Mouse (Mus musculus): ENCODE results near the gene Xrcc6.

DNA sequence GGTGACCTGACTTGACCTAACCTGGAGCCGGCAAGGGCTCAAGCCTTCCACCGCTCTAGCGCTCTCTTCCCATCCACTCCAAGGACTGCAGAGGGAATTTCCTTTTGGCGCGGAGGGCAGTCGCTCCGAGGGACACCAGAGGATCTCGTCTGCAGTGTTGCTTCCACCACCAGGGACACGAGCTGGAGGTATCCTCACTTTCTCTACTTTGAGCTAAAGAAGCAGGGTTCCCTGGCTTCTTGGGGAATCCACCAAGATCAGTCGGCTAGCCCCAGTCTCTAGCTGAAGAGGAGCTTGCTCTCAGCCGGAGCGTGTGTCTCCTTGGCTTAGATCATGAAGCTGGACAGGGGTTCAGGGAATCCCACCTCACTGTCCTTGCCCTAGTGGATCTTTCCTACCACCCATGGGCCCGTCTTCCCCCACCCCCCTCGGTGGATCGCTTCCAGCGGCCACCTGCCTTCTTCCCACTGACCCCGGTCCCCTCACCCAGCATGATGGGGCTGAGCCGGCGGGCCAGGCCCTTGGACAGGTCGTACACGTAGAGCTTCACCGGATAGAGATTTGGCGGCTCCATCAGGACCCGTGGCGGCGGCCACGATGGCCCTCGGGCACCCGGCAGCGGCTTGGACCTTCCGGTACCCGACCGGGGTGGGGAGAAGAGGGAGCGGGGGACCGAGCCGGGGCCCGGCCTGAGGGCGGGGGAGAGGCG is 27.9 kb downstream of the Xrcc6 start:
- TF ChIP-seq CTCF (IDR thresholded peaks at IDR 0.05; ENCODE audit: low read depth) (peak; percentile 30; the same call in 1 of the 2 replicates), EP300 (IDR thresholded peaks at IDR 0.05; ENCODE audit: low read depth) (no peak)

Measured in liver, embryonic 14.5 days (tissue).